Mouse (Mus musculus) testis, adult 2 months (tissue): ENCODE results near the gene Lhb.

Source experiments
- CTCF ChIP-seq: fragments of 200-500 bp; IDR thresholded peaks from 2 replicates; pipeline ENCODE4 v1.5.1; 2012; ENCODE audit warnings: low read depth, mild to moderate bottlenecking, inconsistent platforms, low read length, moderate library complexity; ENCODE audit not compliant: control insufficient read depth, insufficient read depth, insufficient replicate concordance
- POLR2A ChIP-seq: fragments of 200-500 bp; IDR thresholded peaks from 2 replicates; pipeline ENCODE4 v1.6.1; 2012; ENCODE audit warnings: low read depth, mild to moderate bottlenecking, inconsistent platforms, low read length, moderate library complexity; ENCODE audit not compliant: control insufficient read depth

DNA sequence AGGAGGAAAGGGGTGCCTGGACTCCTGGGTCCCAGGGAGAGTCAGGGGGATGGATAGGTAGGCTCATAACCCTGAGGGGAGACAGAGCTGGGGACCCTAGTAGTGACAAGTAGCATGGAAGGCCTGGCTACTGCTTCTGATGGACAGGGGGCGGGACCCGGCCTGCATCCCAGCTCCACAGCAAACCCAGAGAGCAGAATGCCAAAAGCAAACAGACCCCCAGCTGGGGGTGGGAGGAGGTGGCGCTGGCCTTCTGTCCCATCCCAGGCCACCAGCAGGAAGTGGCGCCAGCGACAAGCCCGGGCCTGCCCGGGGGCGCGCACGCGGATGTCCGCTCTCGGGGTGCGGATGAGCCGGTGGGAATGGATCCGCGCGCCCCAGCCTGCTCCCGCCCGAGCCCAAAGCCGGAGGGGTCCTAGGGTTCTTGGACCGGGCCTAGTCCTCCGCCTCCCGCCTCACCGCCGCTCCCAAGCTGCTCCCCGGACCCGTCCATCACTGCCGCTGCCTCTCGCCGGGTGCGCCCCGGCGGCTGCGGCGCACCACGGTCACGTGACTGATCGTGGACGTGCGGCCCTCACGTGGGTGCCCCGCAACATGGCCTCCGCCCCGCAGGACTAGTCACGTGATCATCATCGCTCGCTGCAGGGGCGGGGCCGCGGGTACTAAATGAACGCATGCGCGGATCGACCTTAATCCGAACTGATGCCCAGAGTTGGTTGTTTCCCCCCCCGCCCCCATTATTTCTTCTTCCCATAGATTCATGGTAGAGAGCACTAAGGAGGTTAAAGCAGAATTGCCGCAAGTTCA, 45.9 kb downstream of the Lhb start, which contains the start of gene Bax:
- TF ChIP-seq CTCF = no peak
- peak; percentile 70 for TF ChIP-seq POLR2A
